Mouse (Mus musculus) layer of hippocampus, adult 8-10 months (tissue): ENCODE measurements at regions not wholly inside any gene's neighbourhood (a gene's known extent, or its start where the extent isn't known, plus 50 kb on each side); places are given as distances from the start of the nearest gene placed in this dataset.

Source experiments
- DNase-seq, 2 experiments: peaks; one replicate each; pipeline ENCODE4 v3.0.0; 2022; ENCODE audit warnings: low spot score in 2 of 2

DNA sequence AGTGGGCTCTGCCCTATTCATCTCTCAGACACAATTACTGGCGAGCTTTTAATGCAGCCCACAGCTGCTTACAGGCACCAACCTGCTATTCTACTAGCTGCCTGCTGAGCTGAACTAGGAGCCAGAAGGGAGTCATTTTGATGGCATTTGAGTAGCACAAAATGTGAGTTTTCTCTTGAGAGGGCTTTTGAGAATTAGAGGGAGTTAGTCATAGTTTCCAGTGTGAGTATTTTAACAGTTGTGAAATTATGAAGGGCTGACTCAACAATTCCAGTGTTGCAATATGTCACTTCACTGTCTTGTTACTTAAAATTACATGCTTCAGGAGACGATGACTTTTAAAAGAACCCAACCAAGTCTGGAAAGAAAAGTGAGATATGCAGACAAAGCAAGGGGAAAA, 54.4 kb upstream of the Ly86 start:
- DNase-seq = peak in 1 of 2 experiments; percentile 24

DNA sequence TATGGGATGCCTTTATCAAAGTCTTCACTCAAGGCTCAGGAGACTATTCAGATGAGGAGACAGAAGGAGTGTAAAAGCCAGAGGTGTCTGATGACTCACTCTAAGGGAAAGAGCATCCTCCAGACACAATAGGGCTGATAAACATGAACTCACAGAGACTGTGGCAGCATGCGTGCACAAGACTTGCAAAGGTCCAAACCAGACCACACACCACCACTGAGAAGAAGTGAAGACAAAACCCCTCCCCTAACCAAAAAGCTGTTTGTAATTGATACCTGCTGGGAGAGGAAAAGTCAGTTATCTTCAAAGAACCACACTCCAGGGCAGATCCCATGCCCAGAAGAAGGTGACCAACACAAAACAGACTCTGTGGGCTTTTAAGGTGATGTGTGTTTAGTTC, 56.0 kb upstream of the Ly86 start:
- DNase-seq = no peak

DNA sequence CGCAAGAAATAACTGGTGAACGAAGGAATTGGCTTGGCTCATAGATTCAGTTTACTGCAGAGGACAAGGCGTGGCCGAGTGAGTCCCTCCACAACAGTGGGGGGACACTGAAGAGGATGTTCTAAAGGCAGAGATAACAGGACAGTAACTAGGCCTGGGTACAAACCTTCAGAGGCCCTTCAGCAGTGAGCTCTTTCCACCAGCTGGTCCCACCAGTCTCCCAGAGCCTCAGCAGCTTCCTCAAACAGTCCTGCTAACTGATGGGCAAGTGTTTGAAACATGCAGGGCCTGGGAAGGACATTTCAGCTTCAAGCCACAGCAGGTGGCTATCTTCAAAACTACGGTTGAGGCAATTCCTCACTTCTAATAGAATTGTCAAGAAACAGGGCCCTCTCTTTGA, 62.5 kb upstream of the Ly86 start:
- DNase-seq = no peak

DNA sequence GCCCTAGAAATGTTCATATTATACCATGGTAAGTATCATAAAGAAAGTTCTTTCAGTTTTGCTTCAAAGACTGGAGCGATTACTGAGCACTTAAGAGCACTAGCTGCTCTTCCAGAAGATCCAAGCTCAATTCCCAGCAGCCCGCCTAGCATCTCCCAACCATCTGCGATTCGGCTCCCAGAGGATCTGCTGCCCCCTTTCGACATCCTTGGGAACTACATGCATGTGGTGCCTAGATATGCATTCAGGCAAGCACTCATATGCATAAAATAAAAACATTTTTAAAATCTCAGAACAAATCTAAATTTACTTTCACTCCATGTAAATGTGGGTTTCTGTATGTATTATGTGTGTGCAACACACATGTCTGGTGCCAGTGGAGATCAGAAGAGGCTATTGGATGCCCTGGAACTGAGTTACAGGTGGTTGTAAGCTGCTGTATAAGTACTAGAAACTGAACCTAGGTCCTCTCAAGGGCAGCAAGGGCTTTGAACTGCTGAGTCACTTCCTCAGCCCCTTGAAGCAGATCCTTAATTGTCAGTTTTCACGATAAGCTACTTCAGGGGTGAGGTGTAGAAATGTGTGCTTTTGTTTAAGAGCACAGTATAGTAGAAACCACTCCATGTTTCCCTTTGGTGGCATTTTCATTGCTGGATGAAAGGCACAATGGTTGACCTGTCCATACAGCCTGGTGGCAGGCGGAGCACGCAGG, 65.8 kb upstream of the Ly86 start:
- no peak for DNase-seq

DNA sequence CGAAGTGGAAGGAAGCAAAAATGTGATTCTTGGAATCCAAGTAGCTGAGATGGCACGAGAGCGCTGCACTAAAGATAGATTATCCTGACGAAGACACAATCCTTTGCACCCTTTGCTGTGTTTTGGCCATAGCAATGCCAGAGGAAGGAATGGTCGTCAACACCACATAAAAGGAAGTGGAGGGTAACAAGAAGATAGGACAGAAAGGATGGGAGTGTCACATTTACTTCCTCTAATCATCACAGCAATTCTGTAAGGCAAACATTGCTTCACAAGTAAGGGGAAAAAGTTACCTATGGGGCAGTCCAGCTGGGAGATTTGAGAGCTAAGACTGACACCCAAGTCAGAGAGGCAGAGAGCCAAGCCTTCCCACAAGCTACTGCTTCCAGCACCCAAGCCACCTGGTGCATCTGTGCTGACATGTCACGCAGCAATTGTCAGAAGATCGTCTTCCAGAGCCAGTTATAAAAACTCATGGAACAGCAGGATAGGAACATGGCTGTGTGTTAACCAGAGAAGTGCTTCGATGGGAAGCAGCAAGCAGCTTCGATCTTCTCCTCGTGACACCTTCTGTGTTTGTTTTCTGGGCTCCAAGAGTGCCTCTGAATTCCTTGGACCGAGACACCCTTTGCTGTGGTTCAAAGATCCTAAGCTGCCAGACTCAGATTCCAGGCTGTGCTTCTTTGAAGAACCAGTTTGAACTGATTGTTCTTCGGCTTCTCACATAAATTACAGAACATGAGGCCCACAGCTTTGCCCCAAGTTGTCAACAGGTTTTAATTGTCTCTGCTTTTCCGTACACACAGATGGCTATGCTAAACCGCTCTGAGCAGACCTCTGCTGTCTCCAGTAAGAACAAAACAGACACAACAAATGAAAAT, 95.2 kb upstream of the Ly86 start:
- DNase-seq = peak; percentile 35 to 47

DNA sequence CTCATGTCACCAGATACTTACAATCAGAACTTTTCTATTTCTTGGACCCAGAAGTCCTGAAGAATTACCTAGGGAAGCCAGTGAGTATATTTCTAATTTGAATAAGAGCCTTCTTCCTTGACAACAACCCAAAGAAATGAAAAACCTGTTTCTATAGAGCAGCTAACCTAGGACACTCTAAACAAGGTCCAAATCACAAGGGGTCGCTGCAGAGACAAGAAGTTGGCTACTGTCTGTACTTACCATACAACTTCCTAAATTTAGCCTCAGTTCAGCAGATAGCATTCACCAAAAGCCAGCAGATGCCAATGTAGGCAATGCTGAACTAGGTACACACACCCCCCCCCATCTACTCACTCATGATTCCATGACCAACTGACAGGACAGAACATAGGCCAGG, 96.3 kb upstream of the Ly86 start:
- DNase-seq = no peak

DNA sequence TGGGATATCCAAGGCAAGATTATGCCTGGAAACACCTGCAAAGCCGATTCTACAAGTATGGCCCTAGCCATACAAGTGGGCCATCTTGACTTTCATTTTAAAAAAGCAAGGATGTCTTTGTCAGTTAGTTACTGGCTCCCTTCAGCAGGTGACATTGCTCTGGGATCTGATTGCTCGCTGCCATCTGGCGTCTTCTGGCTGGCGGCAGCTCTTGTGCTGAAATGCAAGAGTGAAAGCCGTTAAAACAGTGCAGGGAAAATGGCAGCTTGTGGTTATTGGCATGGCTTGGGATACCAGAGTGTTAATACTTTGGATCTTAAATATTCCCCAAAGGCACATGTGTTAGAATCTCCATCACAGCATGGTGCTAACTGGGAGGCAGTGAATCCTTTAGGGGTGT, 105.0 kb upstream of the Ly86 start:
- no peak for DNase-seq

DNA sequence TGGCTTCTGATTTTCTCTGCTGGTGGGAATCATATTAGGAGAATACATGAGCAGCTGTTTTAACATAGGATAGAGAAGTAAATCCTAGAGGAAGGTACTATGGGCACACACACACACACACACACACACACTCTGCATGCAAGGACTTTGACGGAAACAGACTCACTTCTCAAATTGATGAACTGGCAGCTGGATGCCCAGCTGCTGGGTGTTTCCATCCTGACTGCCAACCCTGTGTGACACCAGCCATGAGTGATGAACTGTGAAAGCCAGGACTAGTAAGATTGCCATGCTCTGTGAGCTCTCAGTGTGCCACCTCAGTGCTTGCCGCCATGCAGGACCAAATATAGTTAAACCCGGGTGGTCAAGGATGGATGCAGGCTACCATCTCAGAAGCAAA, 107.7 kb upstream of the Ly86 start:
- DNase-seq = no peak

DNA sequence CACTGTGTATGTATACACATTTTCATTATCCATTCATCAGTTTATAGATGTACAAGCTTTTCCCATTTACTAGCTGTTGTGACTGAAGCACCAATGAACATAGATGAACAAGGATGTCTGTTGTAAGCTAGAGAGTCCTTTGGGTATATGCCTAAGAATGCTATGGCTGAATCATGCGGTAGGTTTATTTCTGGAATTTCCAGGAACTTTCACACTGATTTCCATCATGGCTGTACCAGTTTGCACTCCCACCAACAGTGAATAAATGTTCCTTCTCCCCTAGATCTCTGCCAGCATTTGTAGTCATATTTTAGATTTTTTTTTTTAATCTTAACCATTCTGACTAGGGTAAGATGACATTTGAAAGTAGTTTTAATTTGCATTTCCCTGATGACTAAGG, 119.2 kb upstream of the Ly86 start:
- DNase-seq = peak in 1 of 2 experiments; percentile 8

DNA sequence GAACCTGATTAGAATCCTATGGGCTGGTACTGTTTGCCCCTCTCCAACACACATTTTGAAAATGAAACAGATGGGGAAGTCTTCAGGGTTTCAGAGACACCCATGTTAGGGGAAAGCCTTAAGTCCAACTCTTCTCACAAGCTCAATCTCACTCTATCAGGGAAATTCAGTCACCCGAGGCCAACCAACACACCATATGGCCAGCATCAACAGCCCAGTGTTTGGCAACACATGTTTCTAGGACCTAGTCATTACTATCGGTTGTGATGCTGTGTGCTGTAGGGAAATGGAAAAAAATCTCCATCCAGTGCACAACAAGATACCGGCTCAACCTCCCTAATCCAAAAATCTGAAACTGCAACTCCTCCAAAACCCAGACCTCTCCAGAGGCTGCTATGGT, 124.6 kb upstream of the Ly86 start:
- no peak for DNase-seq

DNA sequence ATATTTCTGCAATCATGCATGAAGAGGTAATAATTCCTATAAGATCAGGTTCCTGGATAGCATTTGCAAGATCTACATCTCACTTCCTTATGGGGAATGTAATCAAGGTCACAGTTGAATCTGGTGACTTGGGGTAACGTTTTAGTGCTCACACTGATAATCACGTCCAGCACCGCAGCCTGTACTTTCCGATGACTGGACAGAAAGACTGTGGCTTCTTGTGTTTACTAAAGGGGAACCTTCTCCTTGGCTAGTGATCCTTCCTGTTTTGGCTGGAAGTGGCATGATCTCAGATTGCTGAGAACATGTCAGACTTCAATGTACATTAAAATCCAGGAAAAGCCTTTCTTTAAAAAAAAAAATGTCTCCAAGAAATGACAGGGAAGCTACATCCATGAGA, 126.4 kb upstream of the Ly86 start:
- DNase-seq = no peak

DNA sequence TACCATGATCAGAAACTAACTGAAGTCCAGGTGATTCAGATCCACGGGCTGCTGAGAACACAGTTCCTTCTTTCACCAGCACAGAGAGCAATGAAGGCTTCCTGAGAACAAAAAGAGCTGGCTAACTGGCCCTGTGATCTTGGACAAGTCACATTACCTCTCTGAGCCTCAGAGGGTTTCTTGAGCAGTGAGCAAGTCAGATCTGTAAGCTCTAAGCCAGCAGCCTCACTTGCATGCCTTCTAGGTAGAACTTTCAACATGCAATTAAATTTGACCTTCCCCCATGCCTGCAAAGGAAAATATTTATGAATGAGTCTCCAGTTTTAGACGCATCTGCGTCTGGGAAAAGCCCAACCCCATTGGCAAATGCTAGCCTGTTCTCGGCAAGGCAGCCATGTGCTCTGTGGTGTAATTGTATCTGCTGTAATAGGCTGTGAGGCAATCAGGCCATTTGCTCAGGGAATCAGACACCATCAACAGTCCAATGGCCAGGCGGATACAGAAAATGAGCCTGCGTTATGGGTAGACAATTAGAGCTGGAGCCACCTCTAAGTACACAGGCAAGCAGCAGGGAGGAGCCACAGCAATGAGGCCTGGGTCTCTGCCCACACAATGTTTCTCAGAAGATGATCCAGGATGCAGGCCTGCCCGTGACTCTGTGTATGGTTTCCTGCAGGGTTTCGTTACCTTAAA, 130.3 kb upstream of the Ly86 start:
- peak; percentile 5 to 9 for DNase-seq

DNA sequence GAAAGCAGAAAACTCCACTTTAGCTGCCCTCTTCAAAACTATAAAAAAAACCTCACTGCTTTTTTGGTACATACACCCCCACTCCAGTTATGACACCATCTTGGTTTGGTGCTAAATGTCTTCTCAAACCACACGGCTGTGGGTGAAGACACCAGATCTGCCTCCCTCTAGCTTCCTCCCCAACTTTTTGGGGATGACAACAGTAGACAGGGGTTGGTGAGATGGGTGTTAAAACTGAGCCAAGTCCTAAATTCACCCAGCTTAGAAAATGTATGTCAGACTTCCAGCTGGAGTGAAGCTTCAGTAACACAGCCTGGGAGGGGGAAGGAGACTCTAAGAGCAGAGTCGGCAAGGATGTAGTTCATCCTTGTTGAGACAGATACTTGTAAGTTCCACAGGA, 147.1 kb upstream of the F13a1 start:
- no peak for DNase-seq

DNA sequence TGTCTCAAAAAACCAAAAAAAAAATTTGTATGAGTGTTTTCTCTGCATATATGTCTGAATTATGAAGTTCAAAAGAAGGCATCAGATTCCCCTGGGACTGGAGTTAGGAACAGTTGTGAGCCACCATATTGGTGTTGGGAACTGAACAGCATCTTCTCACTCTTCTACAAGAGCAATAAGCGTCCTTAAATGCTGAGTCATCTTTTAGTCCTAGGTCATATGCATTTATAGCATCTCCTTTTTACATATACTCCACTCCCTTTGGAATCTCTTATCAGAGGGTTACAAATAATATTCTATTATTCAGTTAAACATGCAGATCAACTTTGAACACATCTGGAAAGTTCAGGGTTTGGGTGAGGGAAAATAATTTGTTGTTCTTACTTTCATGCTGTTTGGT, 145.8 kb upstream of the F13a1 start:
- DNase-seq = no peak

DNA sequence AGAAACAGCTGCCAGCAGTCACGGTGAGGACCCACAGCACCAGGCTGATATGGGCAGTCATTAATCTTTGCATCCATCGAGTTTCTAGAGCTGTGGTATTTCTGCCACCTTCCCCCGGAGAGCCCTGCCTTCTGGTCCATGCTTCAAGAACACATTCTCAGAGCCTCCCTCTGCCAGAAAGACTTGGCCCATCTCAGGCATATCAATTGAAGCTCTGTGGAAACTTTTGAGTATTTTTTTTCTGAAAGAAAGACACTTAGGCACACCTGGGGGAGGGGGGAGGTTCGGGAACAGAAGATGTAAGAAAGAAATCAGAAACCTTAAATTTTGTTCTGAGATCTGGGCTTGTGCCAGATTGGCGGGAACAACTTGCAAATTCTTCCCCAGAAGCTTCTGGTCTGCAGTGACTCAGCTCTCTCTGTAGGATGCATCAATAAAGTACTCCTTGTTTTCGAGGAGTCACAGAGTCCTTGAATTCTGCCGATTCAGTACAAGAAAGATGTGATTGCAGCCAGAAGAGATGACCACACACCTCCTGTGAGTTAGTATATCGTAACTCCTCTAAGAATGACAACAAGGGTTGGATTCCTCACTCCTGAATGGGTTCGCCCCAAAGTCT, 131.2 kb upstream of the F13a1 start:
- peak in 1 of 2 experiments; percentile 25 for DNase-seq

DNA sequence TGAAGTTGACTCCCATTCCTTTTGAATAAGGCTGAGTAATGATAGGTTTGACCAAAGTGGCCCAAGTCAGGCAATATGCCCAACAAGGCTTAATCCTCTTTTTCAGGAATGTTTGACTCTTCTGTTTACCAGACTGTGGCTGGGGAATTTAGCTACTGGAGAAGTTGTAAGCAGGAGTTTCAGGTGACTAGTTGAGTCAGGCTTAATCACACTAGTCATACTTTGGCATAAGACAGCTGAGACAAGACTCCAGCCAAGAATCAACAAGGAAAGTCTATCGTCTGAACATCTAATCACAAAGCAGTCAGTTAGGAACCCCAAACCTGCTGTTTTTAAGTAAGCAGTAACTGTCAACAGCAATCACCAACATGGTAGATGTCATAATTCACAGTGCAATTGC, 126.5 kb upstream of the F13a1 start:
- DNase-seq = no peak

DNA sequence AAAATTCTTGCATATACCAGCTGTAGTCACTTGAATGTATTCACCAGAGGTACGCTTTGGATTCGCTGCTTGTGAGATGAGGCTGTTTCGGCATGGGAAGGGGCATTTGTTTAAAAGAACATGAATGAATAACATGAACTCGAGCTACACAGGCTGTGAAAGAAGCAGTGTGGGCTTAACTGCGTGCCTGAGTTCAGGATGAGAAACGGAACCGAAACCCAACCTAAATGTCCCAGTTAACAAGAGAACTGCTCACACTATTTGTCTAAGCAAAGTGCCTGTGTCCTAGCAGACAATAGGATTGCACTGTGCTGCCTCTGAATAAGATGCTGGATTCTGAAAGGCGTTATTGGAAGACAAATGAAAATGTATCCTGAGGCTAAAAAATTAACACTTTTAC, 126.0 kb upstream of the F13a1 start:
- DNase-seq = no peak

DNA sequence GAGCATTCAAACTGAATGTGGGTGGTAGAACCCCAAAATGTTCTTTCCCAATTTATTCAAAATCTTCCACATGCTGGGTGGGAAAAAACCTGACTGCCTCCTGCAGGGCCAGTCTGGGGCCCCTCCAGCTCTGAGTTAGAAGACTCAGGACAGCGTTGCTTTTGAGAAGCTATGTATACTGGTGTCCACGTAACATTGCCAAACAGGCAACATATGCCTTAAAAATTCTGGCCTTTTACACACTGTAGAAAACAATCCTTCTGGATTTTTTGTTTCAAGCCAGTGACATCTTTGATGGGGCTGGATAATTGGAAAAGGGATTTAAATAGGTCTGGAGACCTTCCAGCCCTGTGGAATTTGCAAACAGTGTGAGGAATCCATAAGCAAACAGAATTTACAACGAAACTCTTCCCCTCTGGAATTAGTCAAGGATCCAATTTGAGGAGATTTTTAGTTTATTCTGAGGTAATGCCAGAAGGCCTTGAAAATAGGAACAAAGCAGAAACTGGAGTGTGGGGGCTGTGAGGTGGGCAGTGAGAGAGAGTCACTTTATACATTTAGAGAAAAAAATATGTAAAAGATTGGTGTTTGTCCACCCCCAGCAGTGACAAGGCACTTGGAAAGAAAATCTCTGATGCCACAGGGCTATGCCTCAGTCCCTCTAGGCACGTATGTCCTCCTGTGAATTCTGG, 108.9 kb upstream of the F13a1 start:
- no peak for DNase-seq

DNA sequence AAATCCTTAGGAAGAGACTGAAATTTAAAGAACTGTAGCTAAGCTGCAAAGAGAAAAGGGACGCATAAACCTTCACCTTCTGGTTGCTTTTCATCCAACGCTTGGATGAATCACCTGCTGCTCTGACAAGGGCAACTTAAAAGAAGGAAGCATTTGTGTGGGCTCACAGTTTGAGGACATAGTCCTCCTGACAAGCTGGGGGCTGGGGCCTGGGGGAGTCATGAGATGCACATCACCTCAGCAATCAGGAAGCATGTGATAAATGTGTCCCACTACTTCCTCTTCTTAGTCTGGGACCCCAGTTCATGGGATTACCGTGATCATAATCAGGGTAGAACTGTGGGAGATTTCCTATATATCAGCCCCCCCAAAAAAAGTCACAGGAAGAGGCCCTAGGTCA, 107.8 kb upstream of the F13a1 start:
- DNase-seq = no peak

DNA sequence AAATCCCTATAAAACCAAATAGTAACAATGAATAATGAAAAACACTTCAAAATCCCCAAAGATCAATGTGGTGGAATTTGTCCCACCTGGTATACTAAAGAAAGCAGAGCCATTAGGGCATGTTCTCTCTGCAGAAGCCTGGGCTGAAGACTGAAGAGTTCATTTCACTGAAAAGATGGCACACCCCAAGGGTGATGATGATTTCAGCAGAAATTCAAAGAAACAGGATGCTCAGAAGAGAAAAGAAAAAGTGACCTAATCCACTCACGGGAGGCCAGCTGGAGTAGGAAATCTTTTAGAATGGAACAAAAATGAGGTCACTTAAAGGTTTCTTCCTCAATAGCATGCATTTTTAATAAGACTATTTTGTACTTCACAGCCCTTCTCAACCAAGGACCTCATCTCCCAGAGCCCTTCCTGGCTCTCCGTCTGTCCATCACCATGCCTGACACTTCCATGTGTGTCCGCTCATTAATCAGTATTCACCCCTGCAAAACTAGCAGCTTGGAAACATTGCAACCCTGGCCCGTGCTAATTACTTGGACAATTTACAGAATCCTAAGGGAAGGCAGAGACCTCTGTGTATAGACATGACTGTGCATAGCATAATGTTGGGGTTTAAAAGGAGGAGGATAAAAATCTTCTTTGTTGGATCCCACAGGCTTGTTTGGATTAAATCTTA, 101.9 kb upstream of the F13a1 start:
- DNase-seq = no peak

DNA sequence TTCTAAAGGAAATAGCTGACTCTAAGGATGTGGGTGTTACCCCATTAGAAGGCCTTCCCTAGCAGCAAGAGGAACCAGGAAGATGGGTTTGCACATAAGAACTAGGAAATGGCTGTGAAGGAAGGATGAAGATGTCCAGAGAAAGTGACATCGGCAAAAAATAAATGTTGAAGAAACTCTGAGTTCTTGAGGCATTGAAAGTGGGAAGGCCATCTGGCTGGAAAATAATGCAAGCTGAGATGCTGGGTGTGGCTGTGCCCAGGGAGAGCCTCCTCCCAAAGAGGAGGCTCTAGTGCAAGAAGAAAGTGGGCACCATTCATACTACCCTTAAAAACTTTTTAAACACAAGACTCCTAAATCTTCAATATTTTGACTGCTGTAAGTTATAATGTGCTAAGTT, 99.9 kb upstream of the F13a1 start:
- no peak for DNase-seq
